Mouse (Mus musculus) kidney, adult 2 months (tissue): ENCODE results near the gene Pmm1. TPM values are rescaled to one million over a fixed set of nuclear protein-coding genes. Genes with fewer than 3 reads are reported as not detected.

Experiments
- DNase-seq: peaks from one replicate; pipeline ENCODE4 v3.0.0; 2021
- H3K27ac ChIP-seq: fragments of 200-500 bp; 2 replicates; pipeline ENCODE4 v1.5.1; 2012; ENCODE audit warnings: low read depth, low read length, control low read depth, inconsistent platforms; ENCODE audit not compliant: insufficient read depth
- H3K27me3 ChIP-seq: fragments of 200-500 bp; replicated peaks from 2 replicates; pipeline ENCODE4 v1.6.1; 2012; ENCODE audit warnings: mild to moderate bottlenecking, moderate library complexity, low read length, inconsistent platforms; ENCODE audit not compliant: control insufficient read depth, insufficient read depth
- H3K36me3 ChIP-seq: fragments of 200-500 bp; 2 replicates; pipeline ENCODE4 v1.6.1; 2012; ENCODE audit warnings: mild to moderate bottlenecking, moderate library complexity, low read length, inconsistent platforms; ENCODE audit not compliant: control insufficient read depth, insufficient read depth
- H3K4me1 ChIP-seq: fragments of 200-500 bp; 2 replicates; pipeline ENCODE4 v1.6.1; 2011; ENCODE audit warnings: low read length; ENCODE audit not compliant: control insufficient read depth, insufficient read depth
- H3K4me3 ChIP-seq: fragments of 200-500 bp; 2 replicates; pipeline ENCODE4 v1.5.1; 2011; ENCODE audit warnings: mild to moderate bottlenecking, low read depth, low read length, control low read depth; ENCODE audit not compliant: insufficient read depth
- CTCF ChIP-seq: fragments of 200-500 bp; conservative IDR thresholded peaks from 2 replicates; pipeline ENCODE4 v1.5.1; 2011; ENCODE audit warnings: low read depth, mild to moderate bottlenecking, control low read depth, low read length, moderate library complexity, mixed read lengths; ENCODE audit not compliant: insufficient read depth, insufficient read length
- POLR2A ChIP-seq: fragments of 200-500 bp; IDR thresholded peaks from one replicate; pipeline ENCODE4 v1.6.1; 2011; ENCODE audit warnings: low read depth, low read length, control low read depth
- WGBS: fragments of 180-500 bp; shearing (Covaris S2); methylation state at CpG from one replicate; pipeline ENCODE4 v1.1.7; 2018; 5-methylcytosine and 5-hydroxymethylcytosine counted together
- polyA plus RNA-seq: library from polyadenylated mRNA; depleted of rRNA; stranded (reverse); fragments of >200 nt; gene quantifications from 2 replicates; pipeline ENCODE4 v1.2.3, GENCODE M21; 2012

Pmm1 gene
- polyA plus RNA-seq, 1 experiment, result 50.7 TPM

DNA sequence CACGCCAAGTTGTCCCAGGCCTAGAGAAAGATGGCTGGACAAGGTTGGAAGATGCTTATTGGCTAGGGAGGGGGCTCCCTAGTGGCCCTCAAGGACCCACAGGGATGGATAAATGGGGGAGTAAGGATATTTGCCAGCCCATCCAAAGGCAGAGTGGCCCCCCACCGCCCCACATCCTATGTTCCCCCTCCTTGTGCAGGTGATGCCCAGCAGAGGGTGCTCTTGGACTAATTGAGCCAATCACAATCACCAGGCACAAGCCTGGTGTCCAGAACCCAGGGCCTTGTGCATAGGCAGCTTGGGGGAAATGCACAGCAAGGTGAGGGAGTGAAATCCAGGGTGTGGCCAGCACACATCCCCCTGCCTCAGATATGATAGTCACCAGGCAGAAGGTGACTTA is 22.5 kb downstream of the Pmm1 start:
- peak; percentile 48 for DNase-seq
- WGBS, result 48% methylated on average over 2 of the region's 2 CpGs
- Histone ChIP-seq H3K36me3 (no peaks in the 10 kb centered on the region), H3K27me3 (no peaks in the 10 kb centered on the region), H3K4me3 (no peak overlapping the region), H3K27ac (no peak overlapping the region), H3K4me1 (peaks cover 5% of the 10 kb centered on the region; the same call in 1 of the 2 replicates)
- no peak for TF ChIP-seq POLR2A
- TF ChIP-seq CTCF, result peak; percentile 75

DNA sequence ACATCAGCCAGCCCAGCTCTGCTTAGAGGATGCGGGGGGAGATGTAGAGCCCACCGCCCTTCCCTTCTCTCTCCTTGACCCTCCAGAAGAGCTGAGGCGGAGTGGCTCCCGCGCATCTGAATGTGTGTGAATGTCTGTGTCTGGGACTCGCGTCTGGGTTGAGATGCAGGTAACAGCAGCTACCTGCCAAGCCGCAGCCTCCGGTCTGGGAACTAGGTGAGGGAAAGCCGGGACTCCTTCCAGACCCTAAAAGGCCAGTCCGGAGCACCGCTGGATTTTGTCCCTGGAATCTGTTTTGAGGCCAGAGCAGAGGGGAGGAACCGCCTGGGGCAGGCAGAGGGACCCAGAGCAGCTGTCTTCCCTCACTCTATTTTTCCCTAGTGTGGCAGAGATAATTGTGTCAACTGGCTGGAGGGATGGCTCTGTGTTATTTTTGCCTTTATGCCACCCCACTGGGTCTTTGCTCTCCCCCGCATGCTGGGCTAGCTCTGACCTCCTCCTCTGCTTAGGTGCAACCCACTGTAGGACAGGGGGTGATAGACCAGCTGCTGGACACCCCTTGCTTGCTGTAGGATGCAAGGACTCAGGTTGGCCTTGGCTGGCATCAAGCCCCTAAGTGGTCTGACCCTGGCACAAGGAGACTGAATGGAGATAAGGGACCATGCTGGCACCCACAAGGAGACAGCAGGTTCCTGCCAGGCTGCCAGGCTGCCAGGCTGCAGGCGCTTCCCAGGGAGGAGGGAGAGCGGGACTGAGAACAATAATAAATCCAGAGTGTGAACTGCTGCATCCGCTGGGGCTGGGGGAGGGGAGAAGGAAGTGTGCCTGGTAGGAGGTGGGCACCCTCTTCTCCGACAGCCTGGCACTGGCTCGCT is 23.4 kb downstream of the Pmm1 start:
- Histone ChIP-seq H3K27ac (no peak overlapping the region), H3K4me3 (peak overlapping the region; percentile 54), H3K36me3 (no peaks in the 10 kb centered on the region), H3K27me3 (no peaks in the 10 kb centered on the region), H3K4me1 (peaks cover 5% of the 10 kb centered on the region; the same call in 1 of the 2 replicates)
- DNase-seq, result no peak
- TF ChIP-seq POLR2A, result no peak
- TF ChIP-seq CTCF, result no peak
- 18% methylated on average over 19 of the region's 19 CpGs for WGBS

DNA sequence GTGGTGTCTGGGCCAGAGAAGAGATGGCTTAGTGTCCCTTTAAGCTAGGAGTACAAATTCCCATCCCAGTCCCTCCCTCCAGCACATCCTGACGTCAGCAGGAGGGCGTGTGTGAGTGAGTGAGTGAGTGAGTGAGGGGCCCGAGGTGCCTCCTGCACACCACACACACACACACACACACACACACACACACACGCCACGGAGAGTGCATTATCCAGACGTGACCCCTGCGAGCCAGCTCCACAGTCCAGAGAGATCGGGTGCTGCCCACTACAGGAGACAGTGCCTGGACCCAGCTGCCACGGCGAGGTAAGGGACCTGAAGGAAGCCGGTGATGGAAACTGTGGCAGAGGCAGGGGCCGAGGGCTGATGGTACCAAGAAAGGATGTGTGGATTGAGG is 24.1 kb downstream of the Pmm1 start, which contains the start of gene Csdc2:
Gene Csdc2 (plus strand): TSS at position 81 of the 400 bp plus-strand sequence.
- no peak within 1 kb of the TSS for H3K27ac ChIP-seq
- H3K4me3 ChIP-seq, result peak within 1 kb of the TSS; percentile 54
- peak; percentile 65 for DNase-seq
- no peaks in the 10 kb centered on the region for H3K36me3 ChIP-seq
- no peaks in the 10 kb centered on the region for H3K27me3 ChIP-seq
- TF ChIP-seq CTCF (no peak; the same call in 1 of the 2 replicates), POLR2A (no peak)
- 6% methylated on average over 12 of the region's 12 CpGs for WGBS
- peaks cover 5% of the 10 kb centered on the region; the same call in 1 of the 2 replicates for H3K4me1 ChIP-seq

- WGBS, result 53% methylated on average over 7 of the region's 7 CpGs
- no peaks in the 10 kb centered on the region for H3K36me3 ChIP-seq
- peak overlapping the region; percentile 54; the same call in 1 of the 2 replicates for H3K4me3 ChIP-seq
- peaks cover 5% of the 10 kb centered on the region; the same call in 1 of the 2 replicates for H3K4me1 ChIP-seq
- no peak for DNase-seq
- H3K27me3 ChIP-seq, result no peaks in the 10 kb centered on the region
- TF ChIP-seq POLR2A, result no peak
- TF ChIP-seq CTCF, result no peak
- H3K27ac ChIP-seq, result no peak overlapping the region
Measured at GRCm38 (mm10) chr15:81935869-81936637, 24.7 kb downstream of the Pmm1 start.

DNA sequence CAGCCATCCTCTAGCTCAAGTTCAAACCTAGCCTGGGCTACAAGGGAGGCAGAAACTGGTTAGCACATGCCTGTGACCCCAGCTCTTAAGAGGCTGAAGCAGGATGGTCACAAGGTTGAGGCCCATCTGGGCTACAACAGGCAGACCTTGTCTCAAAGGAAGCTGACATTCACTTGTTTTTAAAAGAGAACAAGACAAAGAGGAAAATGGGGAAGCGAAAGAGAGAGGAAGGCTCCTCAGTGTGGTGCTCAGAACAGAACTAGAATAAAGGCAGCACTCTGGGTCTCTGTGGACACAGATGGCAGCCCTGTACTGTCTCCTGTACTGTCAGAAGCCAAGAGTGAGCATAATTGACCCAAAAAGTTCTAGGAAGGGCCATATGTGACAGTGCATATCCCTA is 26.7 kb downstream of the Pmm1 start:
- Histone ChIP-seq H3K27ac (no peak overlapping the region), H3K27me3 (no peaks in the 10 kb centered on the region), H3K36me3 (no peaks in the 10 kb centered on the region), H3K4me3 (no peak overlapping the region), H3K4me1 (peaks cover 6% of the 10 kb centered on the region; the same call in 1 of the 2 replicates)
- TF ChIP-seq POLR2A (no peak), CTCF (no peak)
- WGBS, result 90% methylated on average over 1 of the region's 1 CpGs
- no peak for DNase-seq

DNA sequence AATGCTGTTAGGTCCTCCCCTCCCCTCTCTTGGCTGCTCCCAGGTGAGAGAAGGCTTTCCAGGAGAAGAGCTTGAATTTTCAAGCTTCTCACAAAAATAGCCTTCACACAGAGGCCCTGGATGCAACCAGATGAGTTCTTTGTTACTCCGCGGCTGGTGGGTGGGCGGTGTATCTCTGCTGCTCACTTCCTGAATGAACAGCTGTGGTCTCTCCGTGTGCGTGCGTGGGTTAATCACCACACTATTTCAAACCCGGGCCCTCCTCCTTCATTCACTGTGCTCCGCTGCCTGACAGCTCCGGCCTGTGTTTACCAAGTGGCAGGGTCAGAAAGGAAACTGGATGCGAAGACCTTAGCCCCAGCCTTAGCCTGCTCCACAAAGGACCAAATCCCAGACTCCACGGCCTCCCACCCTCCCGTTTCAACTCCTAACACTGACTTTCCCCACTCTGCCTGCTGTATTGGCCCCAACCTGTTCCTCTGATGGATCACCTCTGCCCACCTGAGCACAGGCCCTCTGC is 27.7 kb downstream of the Pmm1 start:
- no peaks in the 10 kb centered on the region for H3K27me3 ChIP-seq
- TF ChIP-seq CTCF (no peak), POLR2A (no peak)
- H3K27ac ChIP-seq, result no peak overlapping the region
- no peaks in the 10 kb centered on the region for H3K36me3 ChIP-seq
- no peak overlapping the region for H3K4me3 ChIP-seq
- peak; percentile 32 for DNase-seq
- WGBS, result 41% methylated on average over 12 of the region's 12 CpGs
- H3K4me1 ChIP-seq, result peaks cover 13% of the 10 kb centered on the region; the same call in 1 of the 2 replicates
